Mouse (Mus musculus): ENCODE data around the gene Tspan11. TPM values are rescaled to one million over a fixed set of nuclear protein-coding genes. Genes with fewer than 3 reads are reported as not detected.

The Tspan11 gene
- 0.71 TPM for polyA plus RNA-seq (2014; fragmentation: Illumina TruSeq; extraction: RNeasy Lipid Tissue Mini Kit (QIAGEN cat#74804); ENCODE audit: low read depth, low replicate concordance)

DNA sequence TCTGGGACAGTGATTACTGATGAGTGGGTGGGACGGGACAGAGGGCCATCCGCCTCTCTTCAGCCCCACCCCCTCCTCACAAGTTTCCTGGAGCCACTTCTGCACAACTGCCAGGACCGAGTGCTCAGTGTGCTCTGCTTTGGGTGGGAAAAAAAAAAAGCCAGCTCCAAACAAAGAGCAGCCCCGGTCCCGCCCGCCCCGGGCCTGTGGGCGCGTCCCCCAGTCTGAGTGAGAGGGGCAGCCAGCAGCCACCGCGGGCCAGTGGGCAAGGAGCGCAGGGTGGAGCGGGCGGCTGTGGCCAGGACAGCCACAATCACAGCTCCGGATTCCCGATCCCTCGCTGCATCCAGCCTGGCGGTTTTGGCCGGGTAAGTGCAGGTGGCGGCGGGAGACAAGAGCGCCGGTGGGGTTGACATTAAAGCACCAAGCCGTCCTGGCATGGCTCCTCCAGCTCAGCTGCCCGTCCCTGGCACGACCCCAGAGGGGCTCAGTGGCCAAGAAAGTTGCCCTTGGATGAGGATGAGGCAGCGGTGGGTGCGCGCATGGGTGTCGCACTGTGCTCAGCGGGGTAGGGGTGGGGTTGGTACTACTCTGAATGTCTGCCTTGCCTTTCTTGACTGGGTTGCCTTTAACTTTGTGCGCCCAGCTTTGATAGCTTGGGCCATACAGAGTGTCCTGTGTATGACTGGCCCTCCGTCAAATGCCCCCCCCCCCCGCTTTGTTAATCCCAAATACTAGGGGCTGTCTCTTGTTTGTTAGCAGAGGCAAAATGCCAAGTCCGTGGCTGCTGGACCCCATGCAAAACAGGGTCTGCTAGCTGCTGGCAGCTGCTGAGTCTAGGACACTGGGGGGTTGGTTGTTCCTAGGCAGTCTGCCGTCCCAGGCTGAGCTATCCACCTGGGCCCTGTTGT lies at the start of gene Tspan11:
TSS of gene Tspan11 (plus strand) at position 79 of the 911 bp plus-strand sequence.

Other genes with a start within 250 kb of the Tspan11 start
- gene Prmt8, start 118.1 kb upstream of the Tspan11 start, polyA plus RNA-seq (2014; fragmentation: Illumina TruSeq; extraction: RNeasy Lipid Tissue Mini Kit (QIAGEN cat#74804); ENCODE audit: low read depth, low replicate concordance) = not detected

Data from heart, adult 10 weeks (tissue).